Mouse (Mus musculus) cortical plate, adult 2 months (tissue): ENCODE data around the gene Rusc1. TPM values are rescaled to one million over a fixed set of nuclear protein-coding genes. Genes with fewer than 3 reads are reported as not detected.
A peak's percentile ranks its signal among the peaks of the same experiment; 100 is the strongest.
"Not testable (repeated sequence)": the region's sequence is repeated elsewhere in the genome, so short reads cannot be mapped to it uniquely, and the experiment has no call there.

ENCODE experiments used
- H3K27ac ChIP-seq: fragments of 200-500 bp; 2 replicates; pipeline ENCODE4 v1.5.1; 2012; ENCODE audit warnings: low read length, control low read depth, inconsistent platforms; ENCODE audit not compliant: insufficient read depth
- H3K4me1 ChIP-seq: fragments of 200-500 bp; 2 replicates; pipeline ENCODE4 v1.6.1; 2011; ENCODE audit warnings: low read length; ENCODE audit not compliant: control insufficient read depth, insufficient read depth
- H3K4me3 ChIP-seq: fragments of 200-500 bp; 2 replicates; pipeline ENCODE4 v1.5.1; 2011; ENCODE audit warnings: mild to moderate bottlenecking, low read length, control low read depth; ENCODE audit not compliant: insufficient read depth
- CTCF ChIP-seq: fragments of 200-500 bp; IDR thresholded peaks from 2 replicates; pipeline ENCODE4 v1.5.1; 2011; ENCODE audit warnings: mild to moderate bottlenecking, control low read depth, low read length; ENCODE audit not compliant: insufficient read depth; ENCODE audit errors: extremely low read depth
- POLR2A ChIP-seq: fragments of 200-500 bp; IDR thresholded peaks from 2 replicates; pipeline ENCODE4 v1.6.1; 2011; ENCODE audit warnings: mild to moderate bottlenecking, low read length, control low read depth; ENCODE audit not compliant: insufficient read depth; ENCODE audit errors: extremely low read depth
- polyA plus RNA-seq: library from polyadenylated mRNA; depleted of rRNA; stranded (reverse); fragments of >200 nt; gene quantifications from 2 replicates; pipeline ENCODE4 v1.2.3, GENCODE M21; 2012; rRNA removed

Gene Rusc1
- polyA plus RNA-seq, 1 experiment, result 199 TPM

GRCm38 (mm10) chr3:89084133-89084532 lies 9.0 kb downstream of the Rusc1 start:
- peak overlapping the region; percentile 66; the same call in 1 of the 2 replicates for H3K27ac ChIP-seq

GRCm38 (mm10) chr3:89082287-89082686 lies 10.8 kb downstream of the Rusc1 start:
- H3K4me1 ChIP-seq, H3K27ac ChIP-seq, H3K4me3 ChIP-seq: not testable (repeated sequence)

More at GRCm38 (mm10) chr3:89084133-89084532, 9.0 kb downstream of the Rusc1 start:
- Histone ChIP-seq H3K4me3 (no peak overlapping the region), H3K4me1 (peaks cover 4% of the 10 kb centered on the region)
- TF ChIP-seq POLR2A, result no peak
- no peak for TF ChIP-seq CTCF

GRCm38 (mm10) chr3:89077383-89077782 lies 15.7 kb downstream of the Rusc1 start:
- no peaks in the 10 kb centered on the region for H3K4me1 ChIP-seq
- no peak overlapping the region for H3K4me3 ChIP-seq
- no peak overlapping the region for H3K27ac ChIP-seq
- no peak for TF ChIP-seq POLR2A
- TF ChIP-seq CTCF, result no peak

GRCm38 (mm10) chr3:89067265-89067664 lies 25.8 kb downstream of the Rusc1 start:
- no peak overlapping the region for H3K27ac ChIP-seq
- no peak overlapping the region for H3K4me3 ChIP-seq
- TF ChIP-seq CTCF (no peak), POLR2A (no peak)
- H3K4me1 ChIP-seq, result 0 out of 2 replicates have a peak, but pooled peaks cover 1% of the 10 kb centered on the region

GRCm38 (mm10) chr3:89061696-89062095 lies 31.4 kb downstream of the Rusc1 start:
- no peak overlapping the region for H3K27ac ChIP-seq
- H3K4me1 ChIP-seq, result peaks cover 2% of the 10 kb centered on the region; the same call in 1 of the 2 replicates
- TF ChIP-seq POLR2A, result no peak
- TF ChIP-seq CTCF, result no peak
- H3K4me3 ChIP-seq, result no peak overlapping the region

- peaks cover 2% of the 10 kb centered on the region; the same call in 1 of the 2 replicates for H3K4me1 ChIP-seq
- TF ChIP-seq POLR2A, result no peak
- TF ChIP-seq CTCF, result peak; percentile 40
- H3K4me3 ChIP-seq, result no peak overlapping the region
- no peak overlapping the region for H3K27ac ChIP-seq
Observed at GRCm38 (mm10) chr3:89058783-89059182, 34.3 kb downstream of the Rusc1 start.

GRCm38 (mm10) chr3:89058361-89058760 lies 34.8 kb downstream of the Rusc1 start:
- no peak overlapping the region for H3K27ac ChIP-seq

GRCm38 (mm10) chr3:89043359-89043758 lies 49.8 kb downstream of the Rusc1 start:
- TF ChIP-seq POLR2A (no peak), CTCF (no peak)
- no peaks in the 10 kb centered on the region for H3K4me1 ChIP-seq
- no peak overlapping the region for H3K4me3 ChIP-seq
- no peak overlapping the region for H3K27ac ChIP-seq

More at GRCm38 (mm10) chr3:89058361-89058760, 34.8 kb downstream of the Rusc1 start:
- Histone ChIP-seq H3K4me3 (no peak overlapping the region), H3K4me1 (peaks cover 2% of the 10 kb centered on the region; the same call in 1 of the 2 replicates)
- TF ChIP-seq CTCF, result no peak
- no peak for TF ChIP-seq POLR2A

Other genes with a start within 250 kb of the Rusc1 start
- gene Msto1, start 179.3 kb downstream of the Rusc1 start, polyA plus RNA-seq, result 30.9 and 35.4 TPM in 2 replicates
- gene Ash1l, start 142.7 kb downstream of the Rusc1 start, polyA plus RNA-seq, result 32.6 and 32.8 TPM in 2 replicates
- gene Dap3, start 142.1 kb downstream of the Rusc1 start, polyA plus RNA-seq, result 135 and 136 TPM in 2 replicates
- gene Gm43738, start 7.8 kb upstream of the Rusc1 start, polyA plus RNA-seq, result not detected in 2 replicates
- gene Fdps, start 8.6 kb upstream of the Rusc1 start, polyA plus RNA-seq, result 94.9 and 107 TPM in 2 replicates
- 0.04 and 0.08 TPM in 2 replicates for gene Pklr, start 42.8 kb upstream of the Rusc1 start, polyA plus RNA-seq
- gene Hcn3, start 66.9 kb upstream of the Rusc1 start, polyA plus RNA-seq, result 14.2 and 14.5 TPM in 2 replicates
- 68.0 and 73.0 TPM in 2 replicates for gene Clk2, start 71.5 kb upstream of the Rusc1 start, polyA plus RNA-seq
- gene Scamp3, start 84.2 kb upstream of the Rusc1 start, polyA plus RNA-seq, result 94.5 and 95.7 TPM in 2 replicates
- 84.1 and 86.2 TPM in 2 replicates for gene Fam189b, start 89.8 kb upstream of the Rusc1 start, polyA plus RNA-seq
- gene Gba, start 109.6 kb upstream of the Rusc1 start, polyA plus RNA-seq, result 85.1 and 86.1 TPM in 2 replicates
- gene Thbs3, start 121.9 kb upstream of the Rusc1 start, polyA plus RNA-seq, result 68.9 and 70.6 TPM in 2 replicates
- gene Mtx1, start 133.8 kb upstream of the Rusc1 start, polyA plus RNA-seq, result 132 and 155 TPM in 2 replicates
- gene Muc1, start 135.7 kb upstream of the Rusc1 start, polyA plus RNA-seq, result 0.88 and 0.95 TPM in 2 replicates
- 58.2 and 61.9 TPM in 2 replicates for gene Krtcap2, start 152.7 kb upstream of the Rusc1 start, polyA plus RNA-seq
- gene Trim46, start 153.0 kb upstream of the Rusc1 start, polyA plus RNA-seq, result 87.2 and 91.0 TPM in 2 replicates
- gene Dpm3, start 166.0 kb upstream of the Rusc1 start, polyA plus RNA-seq, result 150 and 156 TPM in 2 replicates
- 106 and 114 TPM in 2 replicates for gene Slc50a1, start 177.3 kb upstream of the Rusc1 start, polyA plus RNA-seq
- gene Efna1, start 187.8 kb upstream of the Rusc1 start, polyA plus RNA-seq, result 11.7 and 12.7 TPM in 2 replicates
- gene Efna3, start 229.7 kb upstream of the Rusc1 start, polyA plus RNA-seq, result 79.9 and 85.1 TPM in 2 replicates
- 0.59 and 1.1 TPM in 2 replicates for gene Efna4, start 244.7 kb upstream of the Rusc1 start, polyA plus RNA-seq